Mouse (Mus musculus) kidney, postnatal 14 days (tissue): ENCODE data around the gene Sva.

ENCODE experiments used
- DNase-seq: peaks from one replicate; pipeline ENCODE4 v3.0.0; 2022; ENCODE audit warnings: mixed read lengths

Sva gene

DNA sequence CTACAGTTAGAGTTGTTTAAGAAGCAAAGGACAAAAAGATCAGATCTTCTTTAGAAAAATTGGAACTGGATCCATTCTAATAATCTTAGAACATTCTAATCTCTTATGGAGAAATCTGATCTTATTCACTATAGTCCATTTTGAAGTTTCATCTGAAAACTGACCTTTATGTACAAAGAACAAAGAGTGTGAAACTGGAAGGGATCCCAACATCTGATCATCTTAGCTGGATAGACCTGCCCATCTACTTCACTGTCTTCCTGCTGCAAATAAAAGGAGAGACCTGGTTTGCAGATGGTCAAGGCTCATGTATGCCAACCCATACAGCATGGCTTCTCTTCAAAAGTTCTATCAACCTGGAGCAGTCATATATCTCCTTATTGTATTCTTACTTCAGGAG, at the start of gene Sva:
Gene Sva (plus strand): TSS at position 301 of the 400 bp plus-strand sequence.
- DNase-seq = no peak
